Mouse (Mus musculus): ENCODE measurements at regions not wholly inside any gene's neighbourhood (a gene's known extent, or its start where the extent isn't known, plus 50 kb on each side); places are given as distances from the start of the nearest gene placed in this dataset.

- DNase-seq, result no peak
Observed at GRCm38 (mm10) chr2:34111286-34111685, 223.5 kb upstream of the Mvb12b start.

GRCm38 (mm10) chr2:34110582-34110981, 222.8 kb upstream of the Mvb12b start:
- DNase-seq, result no peak

GRCm38 (mm10) chr2:34107566-34108303, 220.0 kb upstream of the Mvb12b start:
- DNase-seq, result no peak

- DNase-seq, result no peak
Observed at GRCm38 (mm10) chr2:34106837-34107565, 219.3 kb upstream of the Mvb12b start.

- no peak for DNase-seq
Observed at GRCm38 (mm10) chr2:34106245-34106644, 218.5 kb upstream of the Mvb12b start.

- no peak for DNase-seq
Observed at GRCm38 (mm10) chr2:34105271-34106051, 217.7 kb upstream of the Mvb12b start.

GRCm38 (mm10) chr2:34098004-34098547, 210.3 kb upstream of the Mvb12b start:
- no peak for DNase-seq

- DNase-seq, result peak; percentile 33
Observed at GRCm38 (mm10) chr2:34096561-34096960, 208.8 kb upstream of the Mvb12b start.

- no peak for DNase-seq
Observed at GRCm38 (mm10) chr2:34088832-34089231, 201.1 kb upstream of the Mvb12b start.

GRCm38 (mm10) chr2:34086130-34086529, 198.4 kb upstream of the Mvb12b start:
- no peak for DNase-seq

GRCm38 (mm10) chr2:34084513-34084912, 196.8 kb upstream of the Mvb12b start:
- no peak for DNase-seq

- no peak for DNase-seq
Observed at GRCm38 (mm10) chr2:34082486-34082885, 194.7 kb upstream of the Mvb12b start.

GRCm38 (mm10) chr2:34080176-34080575, 192.4 kb upstream of the Mvb12b start:
- no peak for DNase-seq

- DNase-seq, result no peak
Observed at GRCm38 (mm10) chr2:34079282-34079681, 191.5 kb upstream of the Mvb12b start.

GRCm38 (mm10) chr2:34078875-34079262, 191.1 kb upstream of the Mvb12b start:
- no peak for DNase-seq

GRCm38 (mm10) chr2:34078248-34078874, 190.6 kb upstream of the Mvb12b start:
- DNase-seq, result no peak

- no peak for DNase-seq
Observed at GRCm38 (mm10) chr2:34076346-34076745, 188.6 kb upstream of the Mvb12b start.

- no peak for DNase-seq
Observed at GRCm38 (mm10) chr2:34074066-34074465, 186.3 kb upstream of the Mvb12b start.

- DNase-seq, result no peak
Observed at GRCm38 (mm10) chr2:34065592-34065991, 177.8 kb upstream of the Mvb12b start.

- DNase-seq, result peak; percentile 27
Observed at GRCm38 (mm10) chr2:34065090-34065489, 177.3 kb upstream of the Mvb12b start.

- DNase-seq, result no peak
Observed at GRCm38 (mm10) chr2:34056552-34056951, 168.8 kb upstream of the Mvb12b start.

- no peak for DNase-seq
Observed at GRCm38 (mm10) chr2:34043064-34043463, 155.3 kb upstream of the Mvb12b start.

Measured in gastrocnemius, postnatal 10 days (tissue).